Mouse (Mus musculus) C2C12 (cell line): ENCODE data around the gene Apoc4.

Source experiments
- CTCF ChIP-seq: IDR thresholded peaks from one replicate; pipeline ENCODE4 v1.5.1; 2011; ENCODE audit not compliant: control insufficient read depth, insufficient read depth, insufficient read length
- MAX ChIP-seq: IDR thresholded peaks from one replicate; pipeline ENCODE4 v1.6.1; 2011; ENCODE audit warnings: mild to moderate bottlenecking, control low read depth
- MYOG ChIP-seq: IDR thresholded peaks from one replicate; pipeline ENCODE4 v1.6.1; 2011; ENCODE audit not compliant: control insufficient read depth, insufficient read length; ENCODE audit errors: extremely low read depth
- USF1 ChIP-seq: IDR thresholded peaks from one replicate; pipeline ENCODE4 v1.6.1; 2011; ENCODE audit warnings: low read depth, mild to moderate bottlenecking, control low read depth, moderate library complexity

- TF ChIP-seq CTCF (no peak), USF1 (no peak), MYOG (no peak), MAX (no peak)
These were observed 16.8 kb downstream of the Apoc4 start for GRCm38 (mm10) chr7:19664455-19664954.
